Mouse (Mus musculus) 3134 (cell line): ENCODE results near the gene Exoc4.

Experiments used
- DNase-seq: peaks from one replicate; pipeline ENCODE4 v3.0.0-alpha.2; 2011; ENCODE audit warnings: low spot score; ENCODE audit not compliant: insufficient read length; ENCODE audit errors: extremely low read depth

Exoc4 gene

GRCm38 (mm10) chr6:33465392-33465791 lies 216.5 kb downstream of the Exoc4 start:
- no peak for DNase-seq

- DNase-seq: no peak
Observed at GRCm38 (mm10) chr6:33466168-33466839, 217.4 kb downstream of the Exoc4 start.

GRCm38 (mm10) chr6:33468480-33468879 lies 219.6 kb downstream of the Exoc4 start:
- DNase-seq: no peak

- DNase-seq: no peak
Observed at GRCm38 (mm10) chr6:33476134-33476533, 227.2 kb downstream of the Exoc4 start.

- no peak for DNase-seq
Observed at GRCm38 (mm10) chr6:33484568-33484967, 235.7 kb downstream of the Exoc4 start.

- no peak for DNase-seq
Observed at GRCm38 (mm10) chr6:33489788-33490187, 240.9 kb downstream of the Exoc4 start.

- DNase-seq: no peak
Observed at GRCm38 (mm10) chr6:33496141-33496855, 247.4 kb downstream of the Exoc4 start.

- no peak for DNase-seq
Observed at GRCm38 (mm10) chr6:33497348-33497747, 248.5 kb downstream of the Exoc4 start.

- no peak for DNase-seq
Observed at GRCm38 (mm10) chr6:33502388-33502787, 253.5 kb downstream of the Exoc4 start.

- no peak for DNase-seq
Observed at GRCm38 (mm10) chr6:33503381-33503780, 254.5 kb downstream of the Exoc4 start.

GRCm38 (mm10) chr6:33507134-33507533 lies 258.2 kb downstream of the Exoc4 start:
- DNase-seq: no peak

- DNase-seq: no peak
Observed at GRCm38 (mm10) chr6:33515391-33515790, 266.5 kb downstream of the Exoc4 start.

- no peak for DNase-seq
Observed at GRCm38 (mm10) chr6:33516798-33517197, 267.9 kb downstream of the Exoc4 start.

GRCm38 (mm10) chr6:33517890-33518410 lies 269.1 kb downstream of the Exoc4 start:
- no peak for DNase-seq

GRCm38 (mm10) chr6:33525695-33526366 lies 276.9 kb downstream of the Exoc4 start:
- DNase-seq: no peak

GRCm38 (mm10) chr6:33540356-33540755 lies 291.5 kb downstream of the Exoc4 start:
- DNase-seq: no peak

GRCm38 (mm10) chr6:33542712-33543111 lies 293.8 kb downstream of the Exoc4 start:
- no peak for DNase-seq

- no peak for DNase-seq
Observed at GRCm38 (mm10) chr6:33551934-33552333, 303.0 kb downstream of the Exoc4 start.

GRCm38 (mm10) chr6:33560925-33561324 lies 312.0 kb downstream of the Exoc4 start:
- DNase-seq: no peak

- no peak for DNase-seq
Observed at GRCm38 (mm10) chr6:33561911-33562310, 313.0 kb downstream of the Exoc4 start.

GRCm38 (mm10) chr6:33575947-33576346 lies 327.1 kb downstream of the Exoc4 start:
- no peak for DNase-seq
